Mouse (Mus musculus): Measurements from ENCODE around the gene Tas2r109. TPM values are rescaled to one million over a fixed set of nuclear protein-coding genes. Genes with fewer than 3 reads are reported as not detected.
"Not testable (repeated sequence)": the region's sequence is repeated elsewhere in the genome, so short reads cannot be mapped to it uniquely, and the experiment has no call there.

Gene Tas2r109
- total and polyA plus RNA-seq, 3 experiments = not detected

DNA sequence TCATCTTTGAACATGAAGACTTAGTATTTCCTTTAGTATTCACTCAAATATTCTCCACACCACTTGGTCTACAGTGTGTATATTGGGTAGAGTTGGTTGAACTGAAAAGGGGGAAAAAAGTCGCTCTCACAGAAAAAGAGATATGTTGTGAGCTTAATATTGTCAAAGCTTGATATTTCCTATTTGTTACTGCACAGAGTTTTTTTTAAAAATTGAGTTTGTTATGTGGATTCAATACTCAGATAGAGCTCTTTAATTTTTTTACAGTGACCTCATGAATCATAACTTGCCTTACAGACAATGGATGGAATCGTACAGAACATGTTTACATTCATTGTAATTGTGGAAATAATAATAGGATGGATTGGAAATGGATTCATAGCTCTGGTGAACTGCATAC lies 30.0 kb downstream of the Tas2r109 start, which contains the start of gene Tas2r129:
Gene Tas2r129, plus strand, starts transcription at position 301 of the 400 bp plus-strand sequence.
- Histone ChIP-seq H3K4me1 (ENCODE audit: control insufficient read depth in 1 of 2, insufficient read depth in 2 of 2) (no peaks in the 10 kb centered on the region), H3K79me2 (replicated peaks; ENCODE audit: control insufficient read depth, extremely low read depth, insufficient read depth, poor library complexity, severe bottlenecking) (no peaks in the 10 kb centered on the region), H3K9me3 (replicated peaks; ENCODE audit: low read length) (peaks cover 12% of the 10 kb centered on the region), H3K4me3 (replicated peaks in 1 of 3; ENCODE audit: low read depth in 2 of 3, low read length in 2 of 3, poor library complexity in 1 of 3) (no peak within 1 kb of the TSS), H3K36me3 (replicated peaks in 1 of 2; ENCODE audit: control insufficient read depth in 1 of 2, insufficient read depth in 1 of 2, low read length in 1 of 2) (no peaks in the 10 kb centered on the region), H3K9ac (ENCODE audit: insufficient read depth, low read depth) (no peak within 1 kb of the TSS), H3K27me3 (replicated peaks) (no peaks in the 10 kb centered on the region), H3K27ac (ENCODE audit: insufficient read depth, low read depth) (no peak within 1 kb of the TSS), H3K4me2 (ENCODE audit: insufficient read depth, low read depth, poor library complexity, severe bottlenecking) (no peak within 1 kb of the TSS)
- no peak for DNase-seq (ENCODE audit: extremely low read depth)
- dilution Hi-C loops (cut with MboI; ENCODE audit: extremely low pct_ligation_motif_present, extremely low pct_unique_long_range_greater_than_20kb, low sequenced_read_pairs) = no loop called here
- in situ Hi-C loops (cut with MboI; ENCODE audit: low pct_ligation_motif_present, low pct_unique_long_range_greater_than_20kb, low sequenced_read_pairs) = no loop called here
- TF ChIP-seq USF2 (conservative IDR thresholded peaks at IDR 0.05; ENCODE audit: low read depth, low read length) (no peak), ZNF384 (IDR thresholded peaks at IDR 0.05; ENCODE audit: low read depth, low read length) (no peak), HCFC1 (IDR thresholded peaks at IDR 0.05; ENCODE audit: low read depth, low read length) (no peak), CTCF (conservative IDR thresholded peaks at IDR 0.05 in 1 of 2, IDR thresholded peaks at IDR 0.05 in 1 of 2; ENCODE audit: low read depth in 2 of 2, low read length in 2 of 2) (no peak), TBP (conservative IDR thresholded peaks at IDR 0.05; ENCODE audit: low read depth, low read length) (no peak), UBTF (IDR thresholded peaks at IDR 0.05; ENCODE audit: low read depth, low read length) (no peak), USF1 (IDR thresholded peaks at IDR 0.05; ENCODE audit: low read depth, low read length) (no peak), TCF12 (IDR thresholded peaks at IDR 0.05; ENCODE audit: low read depth, low read length) (no peak), MEF2A (IDR thresholded peaks at IDR 0.05; ENCODE audit: borderline replicate concordance, low read depth, low read length) (no peak), NRF1 (IDR thresholded peaks at IDR 0.05; ENCODE audit: low read depth, low read length) (no peak), ETS1 (conservative IDR thresholded peaks at IDR 0.05; ENCODE audit: low read depth, low read length) (no peak), GABPA (IDR thresholded peaks at IDR 0.05; ENCODE audit: insufficient replicate concordance, low read depth, low read length) (no peak), PAX5 (IDR thresholded peaks at IDR 0.05; ENCODE audit: low read length) (no peak), CHD1 (IDR thresholded peaks at IDR 0.05; ENCODE audit: low read depth, low read length) (no peak), BHLHE40 (IDR thresholded peaks at IDR 0.05; ENCODE audit: low read depth, low read length) (no peak)

DNA sequence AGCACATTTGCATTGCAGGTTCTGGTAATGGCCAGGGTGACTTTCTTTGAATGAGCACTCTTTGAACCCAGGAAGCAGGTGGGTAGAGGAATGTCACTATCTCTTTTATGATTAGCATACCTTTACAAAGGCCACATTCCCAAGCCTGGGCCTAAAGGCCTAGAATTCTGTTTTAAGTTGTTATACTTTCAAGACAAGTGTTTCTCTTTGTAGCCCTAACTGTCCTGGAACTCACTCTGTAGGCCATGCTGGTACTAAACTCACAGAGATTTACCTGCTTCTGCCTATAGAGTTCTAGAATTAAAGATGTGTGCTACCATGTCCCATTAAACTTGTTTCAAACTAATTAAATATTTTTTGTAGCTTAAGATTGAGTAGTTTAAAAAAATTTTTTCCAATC lies 39.4 kb downstream of the Tas2r109 start:
- H3K4me2 ChIP-seq (ENCODE audit: insufficient read depth, low read depth, poor library complexity, severe bottlenecking); in situ Hi-C loops (cut with MboI; ENCODE audit: low pct_ligation_motif_present, low pct_unique_long_range_greater_than_20kb, low sequenced_read_pairs); H3K4me3 ChIP-seq (replicated peaks in 1 of 3; ENCODE audit: low read depth in 2 of 3, low read length in 2 of 3, poor library complexity in 1 of 3); H3K9ac ChIP-seq (ENCODE audit: insufficient read depth, low read depth); DNase-seq (ENCODE audit: extremely low read depth); dilution Hi-C loops (cut with MboI; ENCODE audit: extremely low pct_ligation_motif_present, extremely low pct_unique_long_range_greater_than_20kb, low sequenced_read_pairs); H3K36me3 ChIP-seq (replicated peaks in 1 of 2; ENCODE audit: control insufficient read depth in 1 of 2, insufficient read depth in 1 of 2, low read length in 1 of 2); H3K27me3 ChIP-seq (replicated peaks); H3K4me1 ChIP-seq (ENCODE audit: control insufficient read depth in 1 of 2, insufficient read depth in 2 of 2); H3K9me3 ChIP-seq (replicated peaks; ENCODE audit: low read length); H3K79me2 ChIP-seq (replicated peaks; ENCODE audit: control insufficient read depth, extremely low read depth, insufficient read depth, poor library complexity, severe bottlenecking); H3K27ac ChIP-seq (ENCODE audit: insufficient read depth, low read depth): not testable (repeated sequence)

Other genes starting within 250 kb of the Tas2r109 start
- not detected in 2 replicates for gene Tas2r115, start 242.9 kb downstream of the Tas2r109 start, total RNA-seq (2012; rRNA removed)
- not detected in 2 replicates for gene Tas2r115, start 242.9 kb downstream of the Tas2r109 start, total RNA-seq (2014; rRNA removed)
- gene Tas2r115, start 242.9 kb downstream of the Tas2r109 start, polyA plus RNA-seq (2012; ENCODE audit: insufficient read length, low read depth) = not detected in 2 replicates
- gene Tas2r124, start 226.2 kb downstream of the Tas2r109 start, total RNA-seq (2012; rRNA removed) = not detected in 2 replicates
- not detected in 2 replicates for gene Tas2r124, start 226.2 kb downstream of the Tas2r109 start, total RNA-seq (2014; rRNA removed)
- gene Tas2r124, start 226.2 kb downstream of the Tas2r109 start, polyA plus RNA-seq (2012; ENCODE audit: insufficient read length, low read depth) = not detected in 2 replicates
- gene Tas2r102, start 218.8 kb downstream of the Tas2r109 start, total RNA-seq (2012; rRNA removed) = not detected in 2 replicates
- gene Tas2r102, start 218.8 kb downstream of the Tas2r109 start, total RNA-seq (2014; rRNA removed) = not detected in 2 replicates
- not detected in 2 replicates for gene Tas2r102, start 218.8 kb downstream of the Tas2r109 start, polyA plus RNA-seq (2012; ENCODE audit: insufficient read length, low read depth)
- gene Tas2r136, start 202.8 kb downstream of the Tas2r109 start, total RNA-seq (2012; rRNA removed) = not detected in 2 replicates
- gene Tas2r136, start 202.8 kb downstream of the Tas2r109 start, total RNA-seq (2014; rRNA removed) = not detected in 2 replicates
- not detected in 2 replicates for gene Tas2r136, start 202.8 kb downstream of the Tas2r109 start, polyA plus RNA-seq (2012; ENCODE audit: insufficient read length, low read depth)
- not detected in 2 replicates for gene Tas2r117, start 178.1 kb downstream of the Tas2r109 start, total RNA-seq (2012; rRNA removed)
- not detected in 2 replicates for gene Tas2r117, start 178.1 kb downstream of the Tas2r109 start, total RNA-seq (2014; rRNA removed)
- not detected in 2 replicates for gene Tas2r117, start 178.1 kb downstream of the Tas2r109 start, polyA plus RNA-seq (2012; ENCODE audit: insufficient read length, low read depth)
- not detected in 2 replicates for gene Tas2r123, start 133.8 kb downstream of the Tas2r109 start, total RNA-seq (2012; rRNA removed)
- not detected in 2 replicates for gene Tas2r123, start 133.8 kb downstream of the Tas2r109 start, total RNA-seq (2014; rRNA removed)
- gene Tas2r123, start 133.8 kb downstream of the Tas2r109 start, polyA plus RNA-seq (2012; ENCODE audit: insufficient read length, low read depth) = not detected in 2 replicates
- not detected in 2 replicates for gene Tas2r116, start 125.5 kb downstream of the Tas2r109 start, total RNA-seq (2012; rRNA removed)
- gene Tas2r116, start 125.5 kb downstream of the Tas2r109 start, total RNA-seq (2014; rRNA removed) = not detected in 2 replicates
- not detected in 2 replicates for gene Tas2r116, start 125.5 kb downstream of the Tas2r109 start, polyA plus RNA-seq (2012; ENCODE audit: insufficient read length, low read depth)
- not detected in 2 replicates for gene Tas2r110, start 113.0 kb downstream of the Tas2r109 start, total RNA-seq (2012; rRNA removed)
- gene Tas2r110, start 113.0 kb downstream of the Tas2r109 start, total RNA-seq (2014; rRNA removed) = not detected in 2 replicates
- not detected in 2 replicates for gene Tas2r110, start 113.0 kb downstream of the Tas2r109 start, polyA plus RNA-seq (2012; ENCODE audit: insufficient read length, low read depth)
- gene Tas2r113, start 88.0 kb downstream of the Tas2r109 start, total RNA-seq (2012; rRNA removed) = not detected in 2 replicates
- gene Tas2r113, start 88.0 kb downstream of the Tas2r109 start, total RNA-seq (2014; rRNA removed) = not detected in 2 replicates
- not detected in 2 replicates for gene Tas2r113, start 88.0 kb downstream of the Tas2r109 start, polyA plus RNA-seq (2012; ENCODE audit: insufficient read length, low read depth)
- gene Tas2r125, start 71.3 kb downstream of the Tas2r109 start, total RNA-seq (2012; rRNA removed) = not detected in 2 replicates
- gene Tas2r125, start 71.3 kb downstream of the Tas2r109 start, total RNA-seq (2014; rRNA removed) = not detected in 2 replicates
- gene Tas2r125, start 71.3 kb downstream of the Tas2r109 start, polyA plus RNA-seq (2012; ENCODE audit: insufficient read length, low read depth) = not detected in 2 replicates
- not detected in 2 replicates for gene Tas2r129, start 29.9 kb downstream of the Tas2r109 start, total RNA-seq (2012; rRNA removed)
- not detected in 2 replicates for gene Tas2r129, start 29.9 kb downstream of the Tas2r109 start, total RNA-seq (2014; rRNA removed)
- gene Tas2r129, start 29.9 kb downstream of the Tas2r109 start, polyA plus RNA-seq (2012; ENCODE audit: insufficient read length, low read depth) = not detected in 2 replicates
- not detected in 2 replicates for gene Tas2r131, start 23.0 kb downstream of the Tas2r109 start, total RNA-seq (2012; rRNA removed)
- not detected in 2 replicates for gene Tas2r131, start 23.0 kb downstream of the Tas2r109 start, total RNA-seq (2014; rRNA removed)
- not detected in 2 replicates for gene Tas2r131, start 23.0 kb downstream of the Tas2r109 start, polyA plus RNA-seq (2012; ENCODE audit: insufficient read length, low read depth)
- not detected in 2 replicates for gene Tas2r103, start 56.1 kb upstream of the Tas2r109 start, total RNA-seq (2012; rRNA removed)
- gene Tas2r103, start 56.1 kb upstream of the Tas2r109 start, total RNA-seq (2014; rRNA removed) = not detected in 2 replicates
- gene Tas2r103, start 56.1 kb upstream of the Tas2r109 start, polyA plus RNA-seq (2012; ENCODE audit: insufficient read length, low read depth) = not detected in 2 replicates
- not detected in 2 replicates for gene Tas2r140, start 74.9 kb upstream of the Tas2r109 start, total RNA-seq (2012; rRNA removed)
- gene Tas2r140, start 74.9 kb upstream of the Tas2r109 start, total RNA-seq (2014; rRNA removed) = not detected in 2 replicates
- gene Tas2r140, start 74.9 kb upstream of the Tas2r109 start, polyA plus RNA-seq (2012; ENCODE audit: insufficient read length, low read depth) = not detected in 2 replicates
- 29.1 and 33.3 TPM in 2 replicates for gene Smim10l1, start 123.9 kb upstream of the Tas2r109 start, total RNA-seq (2012; rRNA removed)
- 60.3 and 65.5 TPM in 2 replicates for gene Smim10l1, start 123.9 kb upstream of the Tas2r109 start, total RNA-seq (2014; rRNA removed)
- gene Smim10l1, start 123.9 kb upstream of the Tas2r109 start, polyA plus RNA-seq (2012; ENCODE audit: insufficient read length, low read depth) = 33.7 and 40.6 TPM in 2 replicates

Data from CH12.LX (cell line).